Mouse (Mus musculus) embryonic fibroblast, embryonic 13.5 days (primary cell): ENCODE measurements at regions not wholly inside any gene's neighbourhood (a gene's known extent, or its start where the extent isn't known, plus 50 kb on each side); places are given as distances from the start of the nearest gene placed in this dataset.

ENCODE experiments used
- H3K27ac ChIP-seq: 2 replicates; pipeline ENCODE4 v1.5.1; 2012; ENCODE audit warnings: low read length, control low read depth, inconsistent platforms; ENCODE audit not compliant: insufficient read depth
- H3K4me1 ChIP-seq: 2 replicates; pipeline ENCODE4 v1.6.1; 2011; ENCODE audit warnings: low read length; ENCODE audit not compliant: control insufficient read depth, insufficient read depth
- H3K4me3 ChIP-seq: 2 replicates; pipeline ENCODE4 v1.5.1; 2011; ENCODE audit warnings: mild to moderate bottlenecking, control low read depth, low read length; ENCODE audit not compliant: insufficient read depth
- CTCF ChIP-seq: IDR thresholded peaks from 2 replicates; pipeline ENCODE4 v1.5.1; 2011; ENCODE audit warnings: mild to moderate bottlenecking, control low read depth, low read length, moderate library complexity, borderline replicate concordance; ENCODE audit not compliant: insufficient read depth
- POLR2A ChIP-seq: IDR thresholded peaks from 2 replicates; pipeline ENCODE4 v1.6.1; 2011; ENCODE audit warnings: low read depth, mild to moderate bottlenecking, control low read depth, low read length, moderate library complexity

GRCm38 (mm10) chr1:56130951-56131350, 506.3 kb downstream of the Hsfy2 start:
- H3K4me3 ChIP-seq = no peak overlapping the region
- TF ChIP-seq POLR2A (no peak), CTCF (no peak)
- no peak overlapping the region for H3K27ac ChIP-seq
- no peaks in the 10 kb centered on the region for H3K4me1 ChIP-seq

GRCm38 (mm10) chr1:56089254-56089834, 547.9 kb downstream of the Hsfy2 start:
- no peak for TF ChIP-seq CTCF
- H3K4me3 ChIP-seq = no peak overlapping the region
- H3K27ac ChIP-seq = no peak overlapping the region
- H3K4me1 ChIP-seq = no peaks in the 10 kb centered on the region

- Histone ChIP-seq H3K4me1 (no peaks in the 10 kb centered on the region), H3K4me3 (no peak overlapping the region), H3K27ac (no peak overlapping the region)
- TF ChIP-seq POLR2A (no peak), CTCF (no peak)
Observed at GRCm38 (mm10) chr1:56088357-56088756, 548.9 kb downstream of the Hsfy2 start.

GRCm38 (mm10) chr1:56076757-56077156, 560.5 kb downstream of the Hsfy2 start:
- H3K4me1 ChIP-seq = no peaks in the 10 kb centered on the region
- no peak overlapping the region for H3K27ac ChIP-seq
- no peak for TF ChIP-seq CTCF
- no peak for TF ChIP-seq POLR2A
- H3K4me3 ChIP-seq = no peak overlapping the region

GRCm38 (mm10) chr1:56072255-56072654, 565.0 kb downstream of the Hsfy2 start:
- Histone ChIP-seq H3K27ac (no peak overlapping the region), H3K4me3 (no peak overlapping the region), H3K4me1 (no peaks in the 10 kb centered on the region)
- TF ChIP-seq CTCF (no peak), POLR2A (no peak)

- Histone ChIP-seq H3K27ac (no peak overlapping the region), H3K4me1 (no peaks in the 10 kb centered on the region), H3K4me3 (no peak overlapping the region)
- TF ChIP-seq POLR2A (no peak), CTCF (no peak)
Observed at GRCm38 (mm10) chr1:56063474-56063873, 573.8 kb downstream of the Hsfy2 start.
